Mouse (Mus musculus) lung, embryonic 14.5 days (tissue): ENCODE measurements around the gene Mgat4d. TPM values are rescaled to one million over a fixed set of nuclear protein-coding genes. Genes with fewer than 3 reads are reported as not detected.
A peak's percentile ranks its signal among the peaks of the same experiment; 100 is the strongest.

Source experiments
- ATAC-seq: fragments of 200-750 bp; cut with Nextera tagmentation; 2 replicates; pipeline ENCODE4 v1.8.0; 2017; ENCODE audit warnings: mild to moderate bottlenecking, moderate TSS enrichment, moderate library complexity; ENCODE audit not compliant: insufficient read depth
- DNase-seq: peaks from one replicate; pipeline ENCODE4 v3.0.0-alpha.2; 2015
- H3K27ac ChIP-seq: fragments of 300-500 bp; sonication (generic); 2 replicates; pipeline ENCODE4 v1.5.1; 2014; ENCODE audit warnings: low read depth, mild to moderate bottlenecking, moderate library complexity
- H3K27me3 ChIP-seq: fragments of 300-500 bp; sonication (generic); 2 replicates; pipeline ENCODE4 v1.6.1; 2014; ENCODE audit warnings: low read length, control low read depth; ENCODE audit not compliant: insufficient read depth
- H3K36me3 ChIP-seq: fragments of 300-500 bp; sonication (generic); 2 replicates; pipeline ENCODE4 v1.6.1; 2014; ENCODE audit warnings: control low read depth; ENCODE audit not compliant: insufficient read depth
- H3K4me1 ChIP-seq: fragments of 300-500 bp; sonication (generic); 2 replicates; pipeline ENCODE4 v1.6.1; 2014; ENCODE audit warnings: antibody characterized with exemption, control low read depth; ENCODE audit not compliant: insufficient read depth
- H3K4me2 ChIP-seq: fragments of 300-500 bp; sonication (generic); 2 replicates; pipeline ENCODE4 v1.6.1; 2014; ENCODE audit warnings: mild to moderate bottlenecking
- H3K4me3 ChIP-seq: fragments of 300-500 bp; sonication (generic); 2 replicates; pipeline ENCODE4 v1.5.1; 2014; ENCODE audit warnings: low read depth, low read length
- H3K9ac ChIP-seq: fragments of 300-500 bp; sonication (generic); 2 replicates; pipeline ENCODE4 v1.6.1; 2014
- H3K9me3 ChIP-seq: fragments of 300-500 bp; sonication (generic); 2 replicates; pipeline ENCODE4 v1.6.1; 2016; ENCODE audit warnings: low read depth, low read length, control low read depth
- CTCF ChIP-seq: IDR thresholded peaks from 2 replicates; pipeline ENCODE4 v1.5.1; 2016; ENCODE audit warnings: antibody characterized with exemption, low read depth
- WGBS: fragments of 180-500 bp; shearing (Covaris S2); extraction: QIAGEN DNeasy Blood & Tissue Kit; methylation state at CpG from one replicate; pipeline ENCODE4 v1.1.7; 2014; 5-methylcytosine and 5-hydroxymethylcytosine counted together
- polyA plus RNA-seq: library from polyadenylated mRNA; unstranded; fragments of >200 nt; fragmentation: Nextera tagmentation; extraction: Ambion mirVana; gene quantifications from 2 replicates; pipeline ENCODE4 v1.2.1, GENCODE M21; 2014

The Mgat4d gene
- polyA plus RNA-seq, 1 experiment from 2014 or later, result not detected

DNA sequence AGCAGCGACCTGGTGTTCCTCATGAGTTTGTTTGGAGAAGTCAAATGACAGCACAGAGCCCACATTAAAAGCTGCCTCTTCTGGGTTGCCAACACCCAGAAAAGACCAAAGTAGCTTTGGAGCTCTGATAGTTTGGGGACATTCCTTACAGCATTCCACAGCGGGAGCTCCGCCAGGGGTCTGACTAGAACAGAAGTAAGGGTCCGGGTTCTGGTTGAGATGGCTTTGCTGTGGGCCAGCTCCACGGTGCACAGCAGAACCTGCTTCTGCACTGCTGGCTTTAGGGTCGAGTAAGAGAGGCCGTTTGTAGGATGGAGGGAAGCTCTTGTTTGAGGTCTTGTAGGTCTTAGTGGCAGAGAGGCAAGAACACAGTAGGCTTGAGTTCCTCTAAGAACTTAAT lies 60.2 kb downstream of the Mgat4d start:
- Histone ChIP-seq H3K36me3 (no peaks in the 10 kb centered on the region), H3K4me3 (no peak overlapping the region), H3K4me2 (no peak overlapping the region), H3K9me3 (no peaks in the 10 kb centered on the region), H3K4me1 (no peaks in the 10 kb centered on the region), H3K27me3 (no peaks in the 10 kb centered on the region), H3K9ac (no peak overlapping the region), H3K27ac (no peak overlapping the region)
- WGBS, result 66% methylated on average over 7 of the region's 7 CpGs
- no peak for TF ChIP-seq CTCF
- ATAC-seq (no peak), DNase-seq (no peak)

DNA sequence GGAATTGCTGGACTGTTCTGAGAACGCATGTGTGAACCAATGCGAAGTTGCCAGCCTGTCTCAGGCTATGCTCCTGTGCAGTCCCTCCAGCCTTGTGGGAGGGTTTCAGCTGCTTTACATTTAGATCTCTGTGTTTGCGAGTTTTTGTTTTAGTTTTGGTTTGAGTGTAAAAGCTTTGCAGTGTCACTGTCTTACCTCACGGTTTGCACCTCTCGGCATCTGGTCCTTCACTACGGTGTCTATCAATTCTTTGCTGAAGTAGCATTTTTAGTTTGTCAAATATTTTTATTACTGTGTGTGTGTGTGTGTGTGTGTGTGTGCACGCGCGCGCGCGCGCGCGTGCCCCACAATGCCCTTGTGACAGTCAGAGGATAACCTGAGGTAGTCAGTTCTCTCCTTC lies 68.6 kb downstream of the Mgat4d start:
- no peak overlapping the region for H3K4me2 ChIP-seq
- DNase-seq (no peak), ATAC-seq (no peak)
- peaks cover 3% of the 10 kb centered on the region; the same call in 1 of the 2 replicates for H3K4me1 ChIP-seq
- no peak overlapping the region for H3K4me3 ChIP-seq
- no peak overlapping the region for H3K9ac ChIP-seq
- 91% methylated on average over 15 of the region's 15 CpGs for WGBS
- no peaks in the 10 kb centered on the region for H3K36me3 ChIP-seq
- no peak overlapping the region for H3K27ac ChIP-seq
- no peaks in the 10 kb centered on the region for H3K27me3 ChIP-seq
- H3K9me3 ChIP-seq, result no peaks in the 10 kb centered on the region
- no peak for TF ChIP-seq CTCF

DNA sequence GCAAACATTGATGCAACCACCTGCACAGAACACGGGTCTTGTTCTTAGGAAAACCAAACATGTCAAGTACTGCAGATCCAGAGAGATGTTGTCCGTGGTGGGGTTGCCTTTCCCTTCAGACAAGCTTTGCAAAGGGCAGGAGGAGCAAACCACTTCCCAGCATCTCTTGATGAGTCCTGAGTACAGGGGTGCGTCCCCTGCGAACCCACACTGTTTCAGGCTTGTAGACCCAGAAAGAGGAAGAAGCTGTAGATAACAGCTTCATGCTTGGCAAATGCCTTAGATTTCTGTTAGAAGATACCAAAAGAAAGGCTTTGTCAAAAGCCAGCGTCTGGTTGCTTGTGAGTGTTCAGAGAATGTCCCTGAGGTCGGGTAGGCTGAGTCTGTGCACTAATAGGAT lies 69.7 kb downstream of the Mgat4d start:
- Histone ChIP-seq H3K27me3 (no peaks in the 10 kb centered on the region), H3K36me3 (no peaks in the 10 kb centered on the region), H3K4me3 (no peak overlapping the region), H3K4me2 (no peak overlapping the region), H3K4me1 (peaks cover 3% of the 10 kb centered on the region; the same call in 1 of the 2 replicates), H3K9me3 (no peaks in the 10 kb centered on the region), H3K9ac (no peak overlapping the region), H3K27ac (peak overlapping the region; percentile 77; the same call in 1 of the 2 replicates)
- ATAC-seq (no peak), DNase-seq (no peak)
- 68% methylated on average over 6 of the region's 6 CpGs for WGBS
- TF ChIP-seq CTCF, result no peak

DNA sequence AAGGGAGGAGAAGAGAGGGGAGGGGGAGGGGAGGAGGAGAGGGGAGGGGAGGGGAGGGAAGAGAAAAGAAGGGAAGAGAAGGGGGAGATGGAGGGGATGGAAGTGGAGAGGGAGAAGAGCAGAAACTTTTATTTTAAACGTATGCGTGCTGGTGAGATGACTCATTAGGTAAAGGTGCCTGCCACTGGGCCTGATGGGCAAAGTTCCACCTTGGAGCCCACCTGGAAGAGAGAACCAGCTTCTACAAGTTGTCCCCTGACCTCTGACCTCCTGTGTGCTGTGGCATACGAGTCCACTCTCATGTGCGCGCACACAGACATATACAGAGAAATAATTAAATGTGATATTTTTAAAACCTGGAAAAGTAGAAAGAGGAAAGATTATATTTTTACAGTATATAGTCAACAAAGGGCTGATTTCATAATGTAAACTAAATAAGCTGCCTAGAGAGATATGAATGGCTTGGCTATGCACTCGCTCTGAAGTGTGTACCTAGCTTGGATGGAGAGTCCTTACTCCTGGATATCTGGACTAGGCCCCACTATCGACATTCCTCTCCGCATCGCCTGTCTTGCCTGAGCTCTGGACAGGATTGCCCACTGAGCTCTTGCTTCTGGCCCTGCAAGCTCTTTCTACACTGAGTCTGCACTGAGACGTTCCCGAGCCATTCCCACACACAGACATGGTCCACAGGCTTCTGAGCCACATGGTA lies 70.7 kb downstream of the Mgat4d start:
- Histone ChIP-seq H3K4me2 (no peak overlapping the region), H3K4me3 (no peak overlapping the region), H3K4me1 (peaks cover 3% of the 10 kb centered on the region; the same call in 1 of the 2 replicates), H3K36me3 (no peaks in the 10 kb centered on the region), H3K27ac (peak overlapping the region; percentile 82), H3K9ac (no peak overlapping the region), H3K9me3 (no peaks in the 10 kb centered on the region), H3K27me3 (no peaks in the 10 kb centered on the region)
- WGBS, result 65% methylated on average over 11 of the region's 11 CpGs
- peak; percentile 62 for DNase-seq
- no peak for TF ChIP-seq CTCF
- ATAC-seq, result peak; percentile 89

DNA sequence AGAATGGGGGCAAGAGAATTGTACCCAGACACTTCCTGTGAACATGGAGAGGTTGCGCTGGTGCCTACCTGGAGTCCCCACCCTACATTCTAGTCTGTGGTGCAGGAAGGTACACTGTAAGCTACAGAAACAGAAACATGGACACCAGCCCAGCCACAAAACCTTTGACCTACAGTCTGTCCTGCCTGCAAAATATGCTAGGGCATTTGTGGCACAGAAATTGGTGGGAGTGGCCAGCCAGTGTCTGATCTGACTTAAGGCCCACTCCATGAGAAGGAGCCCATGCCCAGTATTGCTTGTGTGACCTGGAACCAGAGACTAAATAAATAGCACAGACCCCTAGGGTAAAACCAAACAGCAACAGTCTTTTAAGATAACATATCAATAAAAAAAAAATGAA lies 73.1 kb downstream of the Mgat4d start:
- Histone ChIP-seq H3K9me3 (no peaks in the 10 kb centered on the region), H3K27me3 (no peaks in the 10 kb centered on the region), H3K4me3 (no peak overlapping the region), H3K27ac (no peak overlapping the region), H3K4me2 (no peak overlapping the region), H3K4me1 (peaks cover 4% of the 10 kb centered on the region; the same call in 1 of the 2 replicates), H3K36me3 (no peaks in the 10 kb centered on the region), H3K9ac (no peak overlapping the region)
- DNase-seq (no peak), ATAC-seq (no peak)
- WGBS, result 95% methylated on average over 1 of the region's 1 CpGs
- no peak for TF ChIP-seq CTCF

DNA sequence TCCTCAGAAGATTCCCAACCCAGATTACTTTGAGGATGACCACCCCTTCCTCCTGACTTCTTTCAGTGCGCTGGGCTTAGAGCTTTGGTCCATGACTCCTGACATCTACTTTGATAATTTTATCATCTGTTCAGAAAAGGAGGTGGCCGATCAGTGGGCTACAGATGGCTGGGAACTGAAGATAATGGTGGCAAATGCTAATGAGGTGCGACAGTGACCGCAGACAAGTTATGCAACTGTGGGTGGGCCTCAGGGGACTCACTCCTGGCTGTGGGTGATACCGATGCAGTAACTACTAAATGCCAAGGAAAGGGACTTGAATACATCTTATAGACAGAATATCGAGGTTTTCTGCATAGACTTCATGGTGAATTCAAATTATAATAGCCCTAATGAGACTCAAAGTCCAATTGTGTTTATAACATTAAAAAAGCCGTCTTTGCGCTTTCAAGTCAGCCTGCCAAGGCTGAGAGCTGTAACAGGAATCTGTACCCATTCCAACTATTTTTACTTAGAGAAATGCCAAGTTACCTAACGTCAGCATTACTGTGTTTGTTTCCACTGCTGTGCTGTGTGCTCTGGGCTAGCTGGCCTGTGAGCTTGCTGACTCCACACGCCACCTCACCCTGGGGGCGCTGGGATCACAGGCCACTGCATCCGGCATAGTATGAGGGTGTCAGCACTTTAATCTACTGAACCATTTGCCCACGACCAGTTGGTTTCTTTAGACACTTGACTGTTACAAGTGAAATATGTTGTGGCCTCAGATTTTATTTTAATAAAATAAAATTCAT lies 75.0 kb downstream of the Mgat4d start:
- TF ChIP-seq CTCF, result no peak
- WGBS, result 57% methylated on average over 13 of the region's 13 CpGs
- no peak for ATAC-seq

DNA sequence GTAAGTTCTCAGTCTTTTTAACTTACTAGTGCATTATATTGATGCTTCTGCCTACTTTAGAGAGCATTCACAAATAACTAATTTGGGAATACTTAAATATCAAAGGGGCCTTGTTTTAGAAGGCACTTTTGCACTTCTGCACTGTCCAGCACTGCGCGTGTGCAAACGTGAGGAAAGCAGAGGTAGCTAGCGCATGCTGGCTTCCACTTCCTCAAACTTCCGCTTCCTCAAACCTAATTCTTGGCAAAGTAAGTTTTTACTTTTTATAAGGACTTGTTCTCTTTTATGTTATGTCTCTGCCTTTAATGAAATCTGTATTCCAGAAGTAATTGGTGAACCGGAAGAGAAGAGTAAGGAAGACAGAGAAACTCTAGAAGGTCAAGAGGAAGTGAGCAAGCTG lies 76.9 kb downstream of the Mgat4d start:
- no peaks in the 10 kb centered on the region for H3K9me3 ChIP-seq
- ATAC-seq, result no peak
- WGBS, result 90% methylated on average over 6 of the region's 6 CpGs
- DNase-seq, result no peak
- TF ChIP-seq CTCF, result no peak
- no peak overlapping the region for H3K9ac ChIP-seq
- no peak overlapping the region for H3K4me3 ChIP-seq
- no peak overlapping the region for H3K27ac ChIP-seq
- H3K36me3 ChIP-seq, result no peaks in the 10 kb centered on the region
- peaks cover 8% of the 10 kb centered on the region for H3K4me1 ChIP-seq
- no peak overlapping the region for H3K4me2 ChIP-seq
- no peaks in the 10 kb centered on the region for H3K27me3 ChIP-seq

More for the DNA sequence above, 75.0 kb downstream of the Mgat4d start:
- Histone ChIP-seq H3K27me3 (no peaks in the 10 kb centered on the region), H3K4me2 (no peak overlapping the region), H3K9ac (no peak overlapping the region), H3K4me1 (peaks cover 11% of the 10 kb centered on the region), H3K27ac (no peak overlapping the region), H3K36me3 (no peaks in the 10 kb centered on the region), H3K4me3 (no peak overlapping the region), H3K9me3 (no peaks in the 10 kb centered on the region)
- no peak for DNase-seq
